Mouse (Mus musculus): ENCODE measurements around the gene Matn4. TPM values are rescaled to one million over a fixed set of nuclear protein-coding genes. Genes with fewer than 3 reads are reported as not detected.

The Matn4 gene
- polyA plus RNA-seq (2017; shearing (Covaris generic)), result not detected

GRCm38 (mm10) chr2:164405060-164405459, at the start of gene Matn4:
Gene Matn4, minus strand, starts transcription at chr2:164405160.

DNA sequence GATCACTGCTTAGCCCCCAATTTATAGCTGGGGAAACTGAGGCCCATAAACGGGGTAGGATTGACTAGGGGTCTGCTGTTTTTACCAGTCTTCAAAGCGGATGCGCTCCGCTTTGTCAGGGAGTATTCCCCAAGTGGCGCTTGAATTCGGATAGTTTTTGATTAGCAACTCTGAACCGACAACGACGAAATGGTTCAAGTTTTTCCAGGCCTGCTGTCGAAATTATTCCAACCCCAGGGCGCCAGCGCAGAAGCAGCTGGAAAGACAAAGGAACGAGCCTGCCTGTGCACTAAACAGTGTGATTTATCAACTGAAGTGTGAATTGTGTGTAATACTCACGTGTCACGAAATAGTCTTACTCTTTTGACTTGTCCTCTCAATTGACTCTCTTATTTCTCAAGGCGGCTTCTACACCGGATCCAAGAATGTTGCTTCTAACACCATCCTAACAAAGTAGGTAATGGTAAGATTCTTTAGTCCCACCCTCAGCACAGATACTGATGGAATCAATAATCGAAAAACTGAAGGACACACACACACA, 38.6 kb upstream of the Matn4 start, which contains the start of gene Sdc4:
TSS of gene Sdc4 (minus strand) at position 428 of the 541 bp plus-strand sequence.

DNA sequence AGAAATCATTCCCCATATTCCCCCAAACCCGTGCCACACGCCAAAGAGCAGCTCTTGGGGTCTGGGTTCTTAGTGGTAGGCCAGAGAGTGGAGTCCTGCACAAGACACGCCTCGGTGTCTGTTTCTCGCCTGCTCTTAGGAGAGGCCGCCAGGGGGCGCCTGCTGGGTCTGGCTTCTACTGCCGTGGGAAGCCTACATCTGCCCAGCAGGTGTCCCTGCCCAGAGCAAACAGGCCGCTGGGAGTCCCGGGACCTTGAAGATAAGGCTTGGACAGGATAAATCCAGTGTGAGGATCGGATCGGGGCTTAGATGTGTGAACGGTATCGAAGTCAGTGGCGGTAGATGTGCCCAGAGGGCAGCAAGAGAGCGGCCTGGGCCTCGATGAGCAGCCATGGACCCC, 2.1 kb downstream of the Matn4 start, which contains the start of gene Rbpjl:
TSS of gene Rbpjl (plus strand) at position 236 of the 400 bp plus-strand sequence.

GRCm38 (mm10) chr2:164389020-164389419, 15.9 kb downstream of the Matn4 start, which contains the start of gene Slpi:
Gene Slpi, minus strand, starts transcription at chr2:164389095.

Other genes with a start within 250 kb of the Matn4 start
- not detected for gene Kcns1, start 234.0 kb downstream of the Matn4 start, polyA plus RNA-seq (2017; shearing (Covaris generic))
- gene Wfdc5, start 222.4 kb downstream of the Matn4 start, polyA plus RNA-seq (2017; shearing (Covaris generic)), result not detected
- gene Wfdc12, start 214.6 kb downstream of the Matn4 start, polyA plus RNA-seq (2017; shearing (Covaris generic)), result not detected
- not detected for gene Wfdc15a, start 205.0 kb downstream of the Matn4 start, polyA plus RNA-seq (2017; shearing (Covaris generic))
- gene Wfdc15b, start 183.5 kb downstream of the Matn4 start, polyA plus RNA-seq (2017; shearing (Covaris generic)), result not detected
- not detected for gene Svs2, start 166.7 kb downstream of the Matn4 start, polyA plus RNA-seq (2017; shearing (Covaris generic))
- gene Svs3b, start 148.5 kb downstream of the Matn4 start, polyA plus RNA-seq (2017; shearing (Covaris generic)), result not detected
- not detected for gene Svs4, start 126.7 kb downstream of the Matn4 start, polyA plus RNA-seq (2017; shearing (Covaris generic))
- not detected for gene Svs3a, start 115.9 kb downstream of the Matn4 start, polyA plus RNA-seq (2017; shearing (Covaris generic))
- gene Svs6, start 88.4 kb downstream of the Matn4 start, polyA plus RNA-seq (2017; shearing (Covaris generic)), result not detected
- gene Svs5, start 72.4 kb downstream of the Matn4 start, polyA plus RNA-seq (2017; shearing (Covaris generic)), result not detected
- 25.8 TPM for gene Slpi, start 16.1 kb downstream of the Matn4 start, polyA plus RNA-seq (2017; shearing (Covaris generic))
- gene Rbpjl, start 2.0 kb downstream of the Matn4 start, polyA plus RNA-seq (2017; shearing (Covaris generic)), result not detected
- 46.9 TPM for gene Sdc4, start 38.7 kb upstream of the Matn4 start, polyA plus RNA-seq (2017; shearing (Covaris generic))
- 27.2 TPM for gene Sys1, start 51.8 kb upstream of the Matn4 start, polyA plus RNA-seq (2017; shearing (Covaris generic))
- gene Gm20458, start 55.8 kb upstream of the Matn4 start, polyA plus RNA-seq (2017; shearing (Covaris generic)), result 1.4 TPM
- 0.33 TPM for gene Trp53tg5, start 68.6 kb upstream of the Matn4 start, polyA plus RNA-seq (2017; shearing (Covaris generic))
- 7.6 TPM for gene Dbndd2, start 80.9 kb upstream of the Matn4 start, polyA plus RNA-seq (2017; shearing (Covaris generic))
- gene Pigt, start 92.4 kb upstream of the Matn4 start, polyA plus RNA-seq (2017; shearing (Covaris generic)), result 26.3 TPM
- gene Wfdc2, start 157.3 kb upstream of the Matn4 start, polyA plus RNA-seq (2017; shearing (Covaris generic)), result 3.1 TPM
- gene Spint3, start 168.3 kb upstream of the Matn4 start, polyA plus RNA-seq (2017; shearing (Covaris generic)), result not detected
- not detected for gene Wfdc6a, start 180.3 kb upstream of the Matn4 start, polyA plus RNA-seq (2017; shearing (Covaris generic))
- gene Eppin, start 188.4 kb upstream of the Matn4 start, polyA plus RNA-seq (2017; shearing (Covaris generic)), result not detected
- not detected for gene Wfdc6b, start 208.4 kb upstream of the Matn4 start, polyA plus RNA-seq (2017; shearing (Covaris generic))
- gene Wfdc8, start 208.5 kb upstream of the Matn4 start, polyA plus RNA-seq (2017; shearing (Covaris generic)), result not detected
- not detected for gene Wfdc16, start 233.6 kb upstream of the Matn4 start, polyA plus RNA-seq (2017; shearing (Covaris generic))